Mouse (Mus musculus) midbrain, postnatal 0 days (tissue): ENCODE results near the gene Minos1. TPM values are rescaled to one million over a fixed set of nuclear protein-coding genes. Genes with fewer than 3 reads are reported as not detected.

Experiments used
- ATAC-seq: fragments of 200-750 bp; cut with Nextera tagmentation; 2 replicates; pipeline ENCODE4 v1.8.0; 2017; ENCODE audit warnings: moderate number of reproducible peaks, mild to moderate bottlenecking, moderate TSS enrichment, moderate library complexity; ENCODE audit not compliant: low FRiP score
- DNase-seq: peaks from one replicate; pipeline ENCODE4 v3.0.0-alpha.2; 2015; ENCODE audit warnings: low spot score
- H3K27ac ChIP-seq: fragments of 300-500 bp; sonication (generic); 2 replicates; pipeline ENCODE4 v1.5.1; 2014; ENCODE audit warnings: low read depth, mild to moderate bottlenecking, low read length, mixed read lengths
- H3K27me3 ChIP-seq: fragments of 300-500 bp; sonication (generic); 2 replicates; pipeline ENCODE4 v1.6.1; 2014; ENCODE audit warnings: low read length, control low read depth, mixed read lengths; ENCODE audit not compliant: insufficient read depth
- H3K36me3 ChIP-seq: fragments of 300-500 bp; sonication (generic); 2 replicates; pipeline ENCODE4 v1.6.1; 2014; ENCODE audit warnings: low read length, control low read depth, mixed read lengths; ENCODE audit not compliant: insufficient read depth
- H3K4me1 ChIP-seq: fragments of 300-500 bp; sonication (generic); 2 replicates; pipeline ENCODE4 v1.6.1; 2014; ENCODE audit warnings: mild to moderate bottlenecking, control low read depth, antibody characterized with exemption, low read length, mixed read lengths; ENCODE audit not compliant: insufficient read depth
- H3K4me2 ChIP-seq: fragments of 300-500 bp; sonication (generic); 2 replicates; pipeline ENCODE4 v1.6.1; 2014; ENCODE audit warnings: low read depth, mild to moderate bottlenecking, low read length, mixed read lengths; ENCODE audit not compliant: poor library complexity, severe bottlenecking
- H3K4me3 ChIP-seq: fragments of 300-500 bp; sonication (generic); 2 replicates; pipeline ENCODE4 v1.5.1; 2014; ENCODE audit warnings: low read depth, mild to moderate bottlenecking, low read length, moderate library complexity
- H3K9ac ChIP-seq: fragments of 300-500 bp; sonication (generic); replicated peaks from 2 replicates; pipeline ENCODE4 v1.6.1; 2014; ENCODE audit warnings: mild to moderate bottlenecking, low read length, moderate library complexity, mixed read lengths; ENCODE audit not compliant: poor library complexity, severe bottlenecking
- H3K9me3 ChIP-seq: fragments of 300-500 bp; sonication (generic); 2 replicates; pipeline ENCODE4 v1.6.1; 2016; ENCODE audit warnings: low read length, control low read depth
- CTCF ChIP-seq: IDR thresholded peaks from 2 replicates; pipeline ENCODE4 v1.5.1; 2016; ENCODE audit warnings: antibody characterized with exemption, mild to moderate bottlenecking
- WGBS: fragments of 180-500 bp; shearing (Covaris S2); extraction: QIAGEN DNeasy Blood & Tissue Kit; methylation state at CpG from one replicate; pipeline ENCODE4 v1.1.7; 2014; 5-methylcytosine and 5-hydroxymethylcytosine counted together
- polyA plus RNA-seq: library from polyadenylated mRNA; unstranded; fragments of >200 nt; fragmentation: Nextera tagmentation; extraction: Ambion mirVana; gene quantifications from 2 replicates; pipeline ENCODE4 v1.2.1, GENCODE M21; 2015
- total RNA-seq: library from RNA; depleted of rRNA; stranded (reverse); fragments of >200 nt; gene quantifications from 2 replicates; pipeline ENCODE4 v1.2.3, GENCODE M21; 2014

Minos1 gene
- total and polyA plus RNA-seq, 2 experiments from 2014 or later, result 21.9 to 397 TPM

DNA sequence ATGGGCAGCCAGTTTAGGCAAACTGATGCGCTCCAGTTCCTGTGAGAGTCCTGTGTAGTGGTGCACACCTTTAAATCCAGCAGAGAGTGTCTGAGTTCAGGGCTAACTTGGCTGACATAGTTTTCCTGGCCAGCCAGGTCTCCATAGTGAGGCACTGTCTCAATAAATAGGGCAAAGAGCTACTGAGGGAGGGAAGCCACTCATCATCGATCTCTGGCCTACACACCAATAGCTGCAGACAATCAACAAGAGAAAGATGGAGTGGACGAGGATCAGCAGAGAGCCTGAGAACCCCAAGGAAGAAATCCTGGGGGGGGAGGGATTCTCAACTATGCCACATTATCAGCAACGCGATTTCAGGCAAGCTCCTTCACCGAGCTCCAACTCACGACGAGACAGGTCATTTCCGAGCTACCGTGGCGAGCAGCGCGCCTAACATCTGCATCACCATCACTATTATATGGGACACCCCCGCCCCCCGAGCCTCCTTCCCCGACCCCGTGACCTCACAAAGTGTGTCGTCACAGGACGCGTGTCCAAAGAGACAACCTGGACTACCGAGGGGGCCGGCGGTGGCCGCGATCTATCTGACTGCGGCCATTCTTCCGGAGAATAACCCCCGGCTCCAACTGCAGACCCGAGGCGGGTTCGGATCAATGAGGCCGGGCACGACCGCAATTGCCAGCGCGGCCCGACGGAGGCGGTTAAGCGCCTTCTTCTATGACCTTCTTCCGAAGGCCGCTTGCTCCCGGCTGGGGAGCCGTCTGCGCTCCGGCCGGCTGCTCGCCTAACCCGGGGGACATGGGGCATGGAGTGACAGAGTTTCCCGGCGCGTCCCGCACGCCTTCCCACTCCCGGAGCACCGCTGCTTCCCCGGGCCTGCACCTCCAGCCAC, 860 bp downstream of the Minos1 start:
- H3K4me3 ChIP-seq, result peak overlapping the region; percentile 100
- H3K9ac ChIP-seq, result peak overlapping the region; percentile 96
- TF ChIP-seq CTCF, result no peak
- H3K36me3 ChIP-seq, result no peaks in the 10 kb centered on the region
- H3K27ac ChIP-seq, result peak overlapping the region; percentile 95
- peak overlapping the region; percentile 92 for H3K4me2 ChIP-seq
- DNase-seq (peak; percentile 21), ATAC-seq (peak; percentile 50; the same call in 1 of the 2 replicates)
- H3K9me3 ChIP-seq, result no peaks in the 10 kb centered on the region
- 3% methylated on average over 56 of the region's 57 CpGs for WGBS
- H3K27me3 ChIP-seq, result no peaks in the 10 kb centered on the region
- 0 out of 2 replicates have a peak, but pooled peaks cover 5% of the 10 kb centered on the region for H3K4me1 ChIP-seq

DNA sequence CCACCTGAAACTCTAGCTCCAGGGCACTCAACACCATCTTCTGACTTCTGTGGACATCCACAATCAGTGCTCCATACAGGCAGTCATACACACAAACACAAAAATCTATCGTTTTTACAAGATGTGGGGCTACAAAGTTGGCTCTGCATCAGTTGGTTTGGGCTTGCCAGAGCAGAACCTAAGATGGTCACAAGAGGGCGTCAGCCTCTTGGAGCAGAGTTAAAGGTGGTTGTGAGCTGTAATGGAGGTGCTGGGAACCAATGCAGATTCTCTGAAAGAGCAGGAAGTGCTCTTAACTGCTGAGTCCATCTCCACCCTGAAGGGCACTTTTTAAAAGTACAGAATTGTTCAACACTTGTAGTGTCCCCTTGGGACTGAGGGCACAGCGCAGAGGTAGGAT, 4.4 kb downstream of the Minos1 start:
- TF ChIP-seq CTCF, result peak; percentile 31; the same call in 1 of the 2 replicates
- DNase-seq (no peak), ATAC-seq (no peak)
- no peaks in the 10 kb centered on the region for H3K27me3 ChIP-seq
- H3K36me3 ChIP-seq, result no peaks in the 10 kb centered on the region
- H3K9ac ChIP-seq, result no peak overlapping the region
- H3K27ac ChIP-seq, result no peak overlapping the region
- no peak overlapping the region for H3K4me3 ChIP-seq
- H3K4me2 ChIP-seq, result no peak overlapping the region
- 0 out of 2 replicates have a peak, but pooled peaks cover 5% of the 10 kb centered on the region for H3K4me1 ChIP-seq
- H3K9me3 ChIP-seq, result no peaks in the 10 kb centered on the region
- WGBS, result 93% methylated on average over 3 of the region's 3 CpGs

DNA sequence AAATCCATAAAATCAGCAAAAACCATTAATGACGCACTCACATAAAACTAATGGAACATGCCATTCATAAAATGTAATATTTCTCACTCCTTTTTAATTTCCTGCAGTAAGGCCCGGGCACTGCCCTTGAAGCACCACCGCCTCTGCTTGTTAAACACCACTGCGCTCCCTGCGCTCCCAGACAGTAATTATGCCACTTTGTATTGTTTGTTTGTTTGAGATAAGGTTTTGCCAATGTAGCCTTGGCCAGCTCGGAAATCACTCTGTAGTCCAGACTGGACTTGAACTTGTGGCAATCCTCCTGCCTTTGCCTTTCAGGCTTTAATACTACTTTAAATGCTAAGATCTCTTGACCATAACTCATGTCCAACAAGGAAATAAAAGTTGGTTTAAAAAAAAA, 6.0 kb downstream of the Minos1 start:
- no peak overlapping the region for H3K9ac ChIP-seq
- no peak overlapping the region for H3K4me3 ChIP-seq
- H3K9me3 ChIP-seq, result no peaks in the 10 kb centered on the region
- ATAC-seq (no peak), DNase-seq (no peak)
- no peak overlapping the region for H3K27ac ChIP-seq
- H3K4me1 ChIP-seq, result 0 out of 2 replicates have a peak, but pooled peaks cover 5% of the 10 kb centered on the region
- no peak overlapping the region for H3K4me2 ChIP-seq
- H3K27me3 ChIP-seq, result no peaks in the 10 kb centered on the region
- H3K36me3 ChIP-seq, result no peaks in the 10 kb centered on the region
- no peak for TF ChIP-seq CTCF
- WGBS, result 97% methylated on average over 6 of the region's 6 CpGs

DNA sequence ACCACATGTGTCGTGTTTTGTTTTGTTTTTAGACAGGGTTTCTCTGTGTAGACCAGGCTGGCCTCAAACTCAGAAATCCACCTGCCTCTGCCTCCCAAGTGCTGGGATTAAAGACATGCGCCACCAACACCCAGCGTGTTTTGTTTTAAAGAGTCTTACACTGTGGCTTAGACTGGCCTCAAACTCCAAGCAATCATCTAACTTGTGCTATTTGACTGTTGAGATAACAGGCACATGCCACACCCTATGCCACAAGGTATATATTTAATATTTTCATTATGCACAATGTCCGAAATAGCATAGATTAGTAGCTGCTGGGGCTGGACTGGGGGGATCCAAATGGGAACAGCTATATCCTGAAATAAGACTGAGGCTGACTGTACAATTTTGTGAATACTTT, 8.4 kb downstream of the Minos1 start:
- H3K9me3 ChIP-seq, result no peaks in the 10 kb centered on the region
- TF ChIP-seq CTCF, result no peak
- no peak overlapping the region for H3K27ac ChIP-seq
- H3K4me2 ChIP-seq, result no peak overlapping the region
- no peak overlapping the region for H3K9ac ChIP-seq
- no peak overlapping the region for H3K4me3 ChIP-seq
- 95% methylated on average over 4 of the region's 4 CpGs for WGBS
- H3K27me3 ChIP-seq, result no peaks in the 10 kb centered on the region
- ATAC-seq (no peak), DNase-seq (no peak)
- no peaks in the 10 kb centered on the region for H3K36me3 ChIP-seq
- H3K4me1 ChIP-seq, result no peaks in the 10 kb centered on the region

DNA sequence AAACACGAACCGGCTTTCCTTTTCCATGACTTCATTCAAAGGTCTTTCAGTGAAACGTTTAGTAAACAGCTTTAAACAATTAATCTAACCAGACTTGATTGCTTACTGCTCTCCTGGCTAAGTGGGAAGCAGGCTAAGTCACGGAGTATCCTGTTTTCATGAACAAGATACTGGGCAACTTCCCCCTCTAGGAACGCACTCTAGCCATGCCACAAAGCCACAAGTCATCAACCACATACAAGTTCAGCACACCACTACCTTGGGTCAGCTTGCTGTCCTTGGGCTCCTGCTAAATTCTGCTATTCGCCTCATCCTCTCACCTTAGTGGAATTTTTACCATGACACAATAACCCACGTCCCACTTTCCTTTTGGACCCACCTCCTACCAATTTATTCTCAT, 9.9 kb downstream of the Minos1 start:
- WGBS, result 89% methylated on average over 7 of the region's 7 CpGs
- no peaks in the 10 kb centered on the region for H3K27me3 ChIP-seq
- no peak for ATAC-seq
- TF ChIP-seq CTCF, result no peak
- no peak overlapping the region for H3K9ac ChIP-seq
- no peaks in the 10 kb centered on the region for H3K36me3 ChIP-seq
- no peak overlapping the region for H3K4me2 ChIP-seq
- no peak overlapping the region for H3K27ac ChIP-seq
- no peaks in the 10 kb centered on the region for H3K9me3 ChIP-seq
- H3K4me1 ChIP-seq, result no peaks in the 10 kb centered on the region
- DNase-seq, result no peak
- H3K4me3 ChIP-seq, result no peak overlapping the region

DNA sequence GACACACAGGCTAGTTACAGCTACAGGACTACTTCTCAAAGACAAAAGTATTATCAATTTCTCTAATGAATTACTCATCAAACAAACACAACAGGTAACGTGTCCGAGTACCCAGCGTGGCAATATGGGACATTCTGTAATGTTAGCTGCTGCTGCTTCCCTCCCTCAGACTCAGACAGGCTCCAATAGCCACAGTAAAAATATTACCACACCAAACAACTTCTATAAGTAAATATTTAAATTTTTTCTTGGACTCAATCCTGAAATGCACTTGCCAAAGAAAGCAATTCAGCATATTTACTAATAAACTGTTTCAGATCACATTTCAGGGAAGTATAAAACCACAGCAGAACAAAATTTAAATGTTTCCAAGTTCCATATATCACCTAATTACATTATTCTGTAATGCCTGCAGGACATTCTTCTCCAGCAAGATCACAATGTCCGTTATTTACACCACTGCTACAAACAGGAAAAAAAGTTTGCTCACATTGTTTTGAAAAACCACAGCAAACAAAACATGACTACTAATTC, 10.6 kb downstream of the Minos1 start:
- Histone ChIP-seq H3K9ac (no peak overlapping the region), H3K27me3 (no peaks in the 10 kb centered on the region), H3K4me2 (no peak overlapping the region), H3K4me1 (no peaks in the 10 kb centered on the region), H3K9me3 (no peaks in the 10 kb centered on the region), H3K36me3 (no peaks in the 10 kb centered on the region), H3K27ac (no peak overlapping the region), H3K4me3 (no peak overlapping the region)
- DNase-seq (no peak), ATAC-seq (no peak)
- 88% methylated on average over 4 of the region's 4 CpGs for WGBS
- no peak for TF ChIP-seq CTCF
